Mouse (Mus musculus): ENCODE data around the gene Pipox.

DNA sequence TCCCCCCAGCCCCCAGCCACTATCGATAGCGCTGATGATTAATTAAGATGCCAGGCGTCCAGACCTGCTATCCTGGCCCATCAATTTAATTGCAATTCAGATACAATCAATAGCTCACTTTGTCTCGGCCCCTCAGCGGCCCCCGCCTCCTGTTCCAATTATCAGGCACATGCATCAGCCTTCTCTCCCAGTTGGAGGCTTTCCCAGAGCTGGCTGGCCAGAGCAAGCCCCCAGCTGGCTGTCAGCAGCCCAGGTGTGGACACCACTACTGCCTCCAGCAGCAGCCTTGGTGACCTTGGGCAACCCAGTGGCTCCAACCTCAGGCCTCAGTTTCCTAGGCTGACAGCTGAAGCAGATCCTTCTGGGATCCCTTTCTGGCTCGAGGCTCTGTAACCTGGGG is 63.0 kb downstream of the Pipox start:
- TF ChIP-seq POLR2A (IDR thresholded peaks at IDR 0.05; ENCODE audit: control insufficient read depth, extremely low read depth, insufficient read depth, low read length, poor library complexity) (no peak), CTCF (IDR thresholded peaks at IDR 0.05; ENCODE audit: borderline replicate concordance, control insufficient read depth, extremely low read depth, insufficient read depth, low read length, poor library complexity) (no peak)
